Mouse (Mus musculus) ES-E14 (cell line): ENCODE measurements around the gene Ostm1. TPM values are rescaled to one million over a fixed set of nuclear protein-coding genes. Genes with fewer than 3 reads are reported as not detected.

Experiments
- DNase-seq: peaks from one replicate; pipeline ENCODE4 v3.0.0-alpha.2; 2013; ENCODE audit warnings: low read depth, low spot score
- H3K27ac ChIP-seq: 2 replicates; pipeline ENCODE4 v1.5.1; 2012; ENCODE audit warnings: low read depth, mild to moderate bottlenecking, low read length, moderate library complexity, mixed read lengths; ENCODE audit not compliant: poor library complexity, insufficient read depth, severe bottlenecking
- H3K36me3 ChIP-seq: 2 replicates; pipeline ENCODE4 v1.6.1; 2012; ENCODE audit warnings: mild to moderate bottlenecking, low read length, moderate library complexity, mixed read lengths; ENCODE audit not compliant: control insufficient read depth, poor library complexity, insufficient read depth, severe bottlenecking
- H3K4me1 ChIP-seq, 2 experiments: fragments of 150-350 bp in 1 of 2; sonication (generic) in 1 of 2; 2 replicates each; pipeline ENCODE4 v1.6.1; 2012; ENCODE audit warnings: low read length in 2 of 2, mild to moderate bottlenecking in 1 of 2, mixed read lengths in 1 of 2; ENCODE audit not compliant: control insufficient read depth in 2 of 2, insufficient read depth in 2 of 2, poor library complexity in 1 of 2
- H3K4me3 ChIP-seq, 2 experiments: fragments of 150-350 bp in 1 of 2; sonication (generic) in 1 of 2; 2 replicates each; pipeline ENCODE4 v1.5.1; 2012; ENCODE audit warnings: low read length in 2 of 2, low read depth in 1 of 2, mild to moderate bottlenecking in 1 of 2, mixed read lengths in 1 of 2; ENCODE audit not compliant: insufficient read depth in 1 of 2, poor library complexity in 1 of 2, severe bottlenecking in 1 of 2
- H3K9ac ChIP-seq: 2 replicates; pipeline ENCODE4 v1.6.1; 2012; ENCODE audit warnings: low read depth, mild to moderate bottlenecking, low read length, mixed read lengths; ENCODE audit not compliant: poor library complexity, insufficient read depth, severe bottlenecking
- H3K9me3 ChIP-seq: fragments of 150-350 bp; sonication (generic); 2 replicates; pipeline ENCODE4 v1.6.1; 2012; ENCODE audit warnings: low read depth, mild to moderate bottlenecking, low read length; ENCODE audit not compliant: control insufficient read depth, insufficient read depth
- CHD2 ChIP-seq: IDR thresholded peaks from 2 replicates; pipeline ENCODE4 v1.6.1; 2014; ENCODE audit warnings: mild to moderate bottlenecking, low read depth, low read length, inconsistent platforms
- HCFC1 ChIP-seq: IDR thresholded peaks from 2 replicates; pipeline ENCODE4 v1.6.1; 2012; ENCODE audit warnings: low read length, inconsistent platforms, borderline replicate concordance; ENCODE audit not compliant: insufficient read depth
- MAFK ChIP-seq: IDR thresholded peaks from 2 replicates; pipeline ENCODE4 v1.6.1; 2014; ENCODE audit warnings: mild to moderate bottlenecking, low read depth, low read length, inconsistent platforms; ENCODE audit not compliant: insufficient read depth
- ZC3H11A ChIP-seq: IDR thresholded peaks from 2 replicates; pipeline ENCODE4 v1.6.1; 2012; ENCODE audit warnings: low read depth, mild to moderate bottlenecking, inconsistent platforms, low read length, borderline replicate concordance
- ZNF384 ChIP-seq: IDR thresholded peaks from 2 replicates; pipeline ENCODE4 v1.6.1; 2012; ENCODE audit warnings: low read depth, low read length, inconsistent platforms
- in situ Hi-C, 2 experiments: fragments of 600-800 bp; cut with MboI; formaldehyde crosslinking; loops; one replicate each; pipeline ENCODE4 v1.15.1; 2025; ENCODE audit warnings: low sequenced_read_pairs in 2 of 2, inconsistent platforms in 1 of 2; ENCODE audit not compliant: unreplicated experiment in 2 of 2
- total RNA-seq: library from RNA; depleted of rRNA; stranded (reverse); fragments of 300-350 nt; gene quantifications from 2 replicates; pipeline ENCODE4 v1.2.3, GENCODE M21; 2012

Ostm1 gene
- total RNA-seq, 1 experiment, result 19.7 TPM

GRCm38 (mm10) chr10:42697007-42697406 is 113.4 kb downstream of the Ostm1 start:
- Histone ChIP-seq H3K4me3 (no peak overlapping the region), H3K36me3 (peaks cover 5% of the 10 kb centered on the region; the same call in 1 of the 2 replicates), H3K4me1 (0 out of 4 replicates have a peak, but pooled peaks cover 0 to 4% of the 10 kb centered on the region in 2 experiments), H3K9ac (no peak overlapping the region), H3K27ac (no peak overlapping the region), H3K9me3 (no peaks in the 10 kb centered on the region)
- peak; percentile 90 for DNase-seq
- in situ Hi-C loops, result no loop called here
- peak; percentile 48; the same call in 1 of the 2 replicates for TF ChIP-seq ZC3H11A
- no peak for TF ChIP-seq MAFK
- TF ChIP-seq HCFC1, result no peak

DNA sequence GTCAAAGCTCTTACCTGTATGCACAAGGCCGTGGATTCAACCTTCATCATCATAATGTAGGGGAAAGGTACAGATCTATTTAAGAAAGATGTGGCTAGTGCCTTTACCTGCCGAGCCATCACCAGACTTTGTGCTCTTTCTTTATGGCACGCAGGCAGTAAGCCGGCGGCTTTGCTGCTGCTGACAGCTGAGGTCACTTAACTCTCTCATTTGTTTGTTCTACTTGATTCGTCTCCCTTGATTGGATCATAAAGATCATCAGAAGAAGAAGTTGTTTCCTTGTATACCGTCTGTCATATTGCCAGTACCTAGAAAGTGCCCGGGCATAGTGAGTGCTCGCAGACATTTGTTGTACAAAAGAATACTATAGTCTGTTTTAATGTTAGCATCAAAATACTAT is 114.8 kb downstream of the Ostm1 start:
- no peak for TF ChIP-seq ZNF384
- TF ChIP-seq HCFC1, result no peak
- TF ChIP-seq MAFK, result no peak
- TF ChIP-seq CHD2, result no peak
- TF ChIP-seq ZC3H11A, result no peak
- Histone ChIP-seq H3K36me3 (peaks cover 5% of the 10 kb centered on the region; the same call in 1 of the 2 replicates), H3K4me3 (no peak overlapping the region), H3K4me1 (0 out of 4 replicates have a peak, but pooled peaks cover 0 to 4% of the 10 kb centered on the region in 2 experiments), H3K9me3 (no peaks in the 10 kb centered on the region), H3K9ac (no peak overlapping the region), H3K27ac (no peak overlapping the region)
- DNase-seq, result no peak
- in situ Hi-C loops, result no loop called here

- no peak for TF ChIP-seq ZC3H11A
- TF ChIP-seq HCFC1, result no peak
- no peak for TF ChIP-seq ZNF384
- no peak for TF ChIP-seq MAFK
- TF ChIP-seq CHD2, result no peak
- Histone ChIP-seq H3K27ac (no peak overlapping the region), H3K36me3 (peaks cover 5% of the 10 kb centered on the region; the same call in 1 of the 2 replicates), H3K4me3 (no peak overlapping the region), H3K9ac (no peak overlapping the region), H3K4me1 (0 out of 4 replicates have a peak, but pooled peaks cover 0 to 4% of the 10 kb centered on the region in 2 experiments), H3K9me3 (no peaks in the 10 kb centered on the region)
- DNase-seq, result no peak
- in situ Hi-C loops, result no loop called here
Measured at GRCm38 (mm10) chr10:42698994-42699393, 115.4 kb downstream of the Ostm1 start.

- Histone ChIP-seq H3K9me3 (no peaks in the 10 kb centered on the region), H3K9ac (no peak overlapping the region), H3K4me1 (0 out of 4 replicates have a peak, but pooled peaks cover 0 to 2% of the 10 kb centered on the region in 2 experiments), H3K27ac (no peak overlapping the region), H3K4me3 (no peak overlapping the region), H3K36me3 (peaks cover 5% of the 10 kb centered on the region; the same call in 1 of the 2 replicates)
- in situ Hi-C loops, result no loop called here
- DNase-seq, result no peak
- TF ChIP-seq ZNF384 (no peak), ZC3H11A (no peak), HCFC1 (no peak), MAFK (no peak), CHD2 (no peak)
Measured at GRCm38 (mm10) chr10:42702111-42702510, 118.5 kb downstream of the Ostm1 start.

GRCm38 (mm10) chr10:42714676-42715075 is 131.1 kb downstream of the Ostm1 start:
- TF ChIP-seq ZNF384, result no peak
- TF ChIP-seq CHD2, result no peak
- TF ChIP-seq MAFK, result no peak
- TF ChIP-seq HCFC1, result no peak
- no peak for TF ChIP-seq ZC3H11A
- Histone ChIP-seq H3K27ac (no peak overlapping the region), H3K4me1 (peaks cover 0 to 2% of the 10 kb centered on the region in 2 experiments; a peak in 1 of 4 replicates), H3K9ac (no peak overlapping the region), H3K9me3 (no peaks in the 10 kb centered on the region), H3K4me3 (no peak overlapping the region), H3K36me3 (no peaks in the 10 kb centered on the region)
- in situ Hi-C loops, result no loop called here
- DNase-seq, result no peak
